Mouse (Mus musculus): ENCODE data around the gene Camp. TPM values are rescaled to one million over a fixed set of nuclear protein-coding genes. Genes with fewer than 3 reads are reported as not detected.

The Camp gene
- polyA plus RNA-seq, 1 experiment from 2014 or later = 2.1 TPM

Small RNA genes within 50 kb of the gene (microRNA-seq; reads per million reads assigned to microRNA genes)
- 0.79 reads per million for gene Mir7089

Other genes with a start within 250 kb of the Camp start
- not detected in 2 replicates for gene Fbxw24, start 223.6 kb downstream of the Camp start, polyA plus RNA-seq (2015; fragmentation: Nextera tagmentation; extraction: Ambion mirVana)
- not detected in 2 replicates for gene Fbxw25, start 185.0 kb downstream of the Camp start, polyA plus RNA-seq (2015; fragmentation: Nextera tagmentation; extraction: Ambion mirVana)
- not detected in 2 replicates for gene Fbxw18, start 146.9 kb downstream of the Camp start, polyA plus RNA-seq (2015; fragmentation: Nextera tagmentation; extraction: Ambion mirVana)
- not detected in 2 replicates for gene Fbxw26, start 103.5 kb downstream of the Camp start, polyA plus RNA-seq (2015; fragmentation: Nextera tagmentation; extraction: Ambion mirVana)
- not detected in 2 replicates for gene Fbxw27, start 58.9 kb downstream of the Camp start, polyA plus RNA-seq (2015; fragmentation: Nextera tagmentation; extraction: Ambion mirVana)
- 0.26 TPM in 1 of 2 replicates, not detected in the other for gene Spink8, start 37.3 kb downstream of the Camp start, polyA plus RNA-seq (2015; fragmentation: Nextera tagmentation; extraction: Ambion mirVana)
- 58.1 and 59.2 TPM in 2 replicates for gene Nme6, start 16.9 kb downstream of the Camp start, polyA plus RNA-seq (2015; fragmentation: Nextera tagmentation; extraction: Ambion mirVana)
- gene Cdc25a, start 26.0 kb upstream of the Camp start, polyA plus RNA-seq (2015; fragmentation: Nextera tagmentation; extraction: Ambion mirVana) = 14.2 and 14.3 TPM in 2 replicates
- 88.0 and 89.1 TPM in 2 replicates for gene Map4, start 81.8 kb upstream of the Camp start, polyA plus RNA-seq (2015; fragmentation: Nextera tagmentation; extraction: Ambion mirVana)